Mouse (Mus musculus): ENCODE measurements at regions not wholly inside any gene's neighbourhood (a gene's known extent, or its start where the extent isn't known, plus 50 kb on each side); places are given as distances from the start of the nearest gene placed in this dataset.

DNA sequence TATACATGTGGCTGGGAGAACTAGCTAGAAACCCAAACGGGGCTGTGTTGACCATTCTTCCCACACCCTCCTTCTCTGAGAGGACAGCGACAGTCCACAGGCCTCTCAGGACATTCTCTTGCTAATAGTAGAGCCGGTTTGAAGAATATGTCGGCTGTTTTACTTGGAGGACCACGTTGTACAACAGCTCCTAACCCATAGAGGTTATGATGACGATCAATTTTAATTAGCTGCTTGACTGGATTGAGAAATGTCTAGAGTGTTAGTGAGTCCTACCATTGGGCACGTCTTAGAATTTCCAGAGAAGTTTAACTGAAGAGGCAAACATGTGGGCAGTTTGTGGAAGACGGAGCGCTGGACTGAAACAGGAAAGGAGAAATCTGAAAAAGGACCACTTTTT lies 79.7 kb upstream of the Tmem132d start:
- TF ChIP-seq CTCF (IDR thresholded peaks at IDR 0.05; ENCODE audit: low read depth, low read length) (no peak), POLR2A (IDR thresholded peaks at IDR 0.05; ENCODE audit: extremely low read depth, insufficient read depth, low read length) (no peak)

Data from liver, adult 2 months (tissue).